Mouse (Mus musculus) layer of hippocampus, postnatal 36 days (tissue): ENCODE data around the gene Msx3. TPM values are rescaled to one million over a fixed set of nuclear protein-coding genes. Genes with fewer than 3 reads are reported as not detected.

Source experiments
- DNase-seq, 2 experiments: peaks; one replicate each; pipeline ENCODE4 v3.0.0; 2022
- total RNA-seq, 2 experiments: library from RNA; stranded (reverse); gene quantifications; 2 replicates each; pipeline ENCODE4 v1.2.3; 2021

Gene Msx3
- under 1 TPM in 1 of 2 experiments, not detected in 1; 0.18 TPM for total RNA-seq

GRCm38 (mm10) chr7:140048361-140049114 is at the start of gene Msx3:
TSS of gene Msx3 (minus strand) at chr7:140049089.
- no peak for DNase-seq

DNA sequence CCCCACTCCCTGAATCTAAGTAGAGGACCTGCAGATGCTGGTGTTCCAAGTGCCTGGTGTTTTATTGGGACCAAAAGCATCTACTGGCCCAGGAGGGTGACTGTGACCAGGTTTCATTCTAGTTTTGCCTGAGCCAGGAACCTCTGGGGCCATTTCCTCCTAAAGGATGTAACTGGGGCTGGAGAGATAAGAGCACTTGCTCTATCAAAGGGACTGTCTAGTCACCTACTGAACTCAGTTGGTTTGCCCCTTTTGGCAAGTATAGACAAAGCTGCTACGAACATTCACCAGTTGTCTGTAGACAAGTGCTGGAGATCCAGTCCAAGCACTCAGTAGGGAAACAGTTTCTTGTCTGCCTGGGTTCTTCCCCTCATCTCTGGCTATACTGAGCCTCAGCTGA is 49.6 kb upstream of the Msx3 start:
- no peak for DNase-seq

GRCm38 (mm10) chr7:140096055-140096454 is 47.2 kb upstream of the Msx3 start:
- DNase-seq, result no peak

DNA sequence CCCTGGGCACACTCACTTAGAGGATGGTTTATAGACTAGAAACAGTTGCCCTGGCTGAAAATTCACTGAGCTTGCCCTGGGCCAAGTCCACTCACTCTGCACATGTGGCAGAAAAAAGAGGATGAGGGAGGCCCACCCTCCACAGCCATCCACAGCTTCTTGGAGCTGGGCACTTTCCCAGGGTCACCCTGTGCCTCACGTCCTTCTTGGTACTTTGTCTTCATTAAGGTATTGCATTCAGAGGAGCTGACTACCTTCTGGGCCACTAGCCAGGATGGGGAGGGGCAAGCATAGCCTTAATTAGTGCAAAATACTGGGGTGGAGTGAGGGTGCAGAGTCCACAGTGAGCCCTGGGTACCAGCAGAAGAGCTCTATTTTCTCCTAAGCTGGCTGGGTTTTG is 46.7 kb upstream of the Msx3 start:
- DNase-seq, result no peak

DNA sequence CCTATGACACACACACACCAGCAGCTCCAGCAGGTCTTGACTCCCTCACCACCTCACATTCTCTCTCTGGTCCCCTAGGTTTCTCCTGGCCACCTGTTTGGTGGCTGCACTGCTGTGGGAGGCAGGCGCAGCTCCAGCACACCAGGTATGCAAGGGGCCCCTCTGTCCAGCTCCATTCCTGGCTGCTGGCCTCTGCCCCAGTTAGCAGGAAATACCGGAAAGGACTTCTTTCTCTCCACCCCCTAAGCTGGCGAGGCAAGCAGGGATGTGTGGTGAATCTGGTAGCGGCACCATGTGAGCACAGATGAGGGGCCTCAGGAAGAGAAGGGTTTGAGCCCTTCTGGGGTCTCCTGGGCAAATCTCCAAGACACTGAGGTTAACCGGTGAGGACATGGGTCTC is 46.1 kb upstream of the Msx3 start:
- no peak for DNase-seq

GRCm38 (mm10) chr7:140092924-140093528 is 44.1 kb upstream of the Msx3 start, which contains the start of gene Prap1:
TSS of gene Prap1 (plus strand) at chr7:140093395.
- no peak for DNase-seq

GRCm38 (mm10) chr7:140090601-140091000 is 41.7 kb upstream of the Msx3 start:
- DNase-seq, result no peak

DNA sequence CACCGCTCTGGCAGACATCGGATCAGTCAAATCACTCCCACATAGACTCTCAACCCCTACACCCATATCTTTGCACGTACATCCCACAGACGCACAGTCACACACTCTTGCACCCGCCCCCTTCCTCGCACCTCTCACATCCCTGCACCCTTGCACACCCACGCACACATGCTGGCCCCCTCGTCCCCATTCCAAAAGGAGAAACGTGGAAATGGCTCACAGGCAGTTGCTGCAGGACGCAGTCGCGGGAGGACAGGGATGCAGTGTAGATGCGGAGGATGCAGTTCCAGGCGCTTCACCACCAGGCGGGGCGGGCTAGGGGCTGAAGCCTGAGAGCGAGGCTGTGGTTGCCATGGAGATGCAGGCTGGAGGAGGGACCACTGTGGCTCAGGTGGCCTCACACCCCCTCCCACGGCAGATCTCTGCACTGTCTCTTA is 33.4 kb upstream of the Msx3 start, which contains the start of gene Caly:
Gene Caly (minus strand): TSS at position 307 of the 437 bp plus-strand sequence.
- peak; percentile 85 to 88 for DNase-seq

- peak; percentile 49 to 56 for DNase-seq
Measured at GRCm38 (mm10) chr7:140081408-140082241, 32.7 kb upstream of the Msx3 start.

DNA sequence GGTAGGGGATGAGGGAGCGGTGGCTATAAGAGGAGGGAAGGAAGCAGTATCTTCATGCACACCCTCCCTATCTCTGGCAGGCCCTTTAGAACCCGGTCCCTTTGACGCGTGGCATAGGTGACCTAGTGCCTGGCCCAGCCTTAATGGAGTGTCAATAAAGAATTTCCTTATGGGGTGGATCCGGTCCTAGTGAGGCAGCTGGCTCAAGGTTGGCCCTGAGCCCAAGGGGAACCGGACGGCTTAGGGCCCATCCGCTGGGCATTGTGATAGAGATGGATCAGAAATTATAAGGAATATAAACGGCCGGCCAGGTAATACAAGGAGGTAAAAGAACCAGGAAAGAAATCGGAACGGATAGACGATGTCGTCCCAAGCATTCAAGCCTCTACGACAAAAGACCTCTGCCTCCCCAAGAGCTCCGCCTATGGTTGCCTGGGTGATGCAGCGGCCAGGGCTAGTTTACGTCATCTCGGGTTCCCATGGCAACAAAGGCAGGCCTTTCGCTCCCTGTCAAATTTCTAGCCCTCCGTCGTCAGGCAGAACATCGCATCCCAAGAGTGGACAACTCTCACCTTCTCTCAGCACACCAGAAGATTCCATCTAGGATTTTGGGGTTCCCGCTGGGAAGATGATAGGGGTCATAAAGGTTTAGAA is 31.7 kb upstream of the Msx3 start:
- DNase-seq, result peak; percentile 88 to 90

GRCm38 (mm10) chr7:140078711-140079110 is 29.8 kb upstream of the Msx3 start:
- peak; percentile 68 to 71 for DNase-seq

- DNase-seq, result no peak
Measured at GRCm38 (mm10) chr7:140077698-140078097, 28.8 kb upstream of the Msx3 start.

- DNase-seq, result no peak
Measured at GRCm38 (mm10) chr7:140070042-140070711, 21.3 kb upstream of the Msx3 start.

DNA sequence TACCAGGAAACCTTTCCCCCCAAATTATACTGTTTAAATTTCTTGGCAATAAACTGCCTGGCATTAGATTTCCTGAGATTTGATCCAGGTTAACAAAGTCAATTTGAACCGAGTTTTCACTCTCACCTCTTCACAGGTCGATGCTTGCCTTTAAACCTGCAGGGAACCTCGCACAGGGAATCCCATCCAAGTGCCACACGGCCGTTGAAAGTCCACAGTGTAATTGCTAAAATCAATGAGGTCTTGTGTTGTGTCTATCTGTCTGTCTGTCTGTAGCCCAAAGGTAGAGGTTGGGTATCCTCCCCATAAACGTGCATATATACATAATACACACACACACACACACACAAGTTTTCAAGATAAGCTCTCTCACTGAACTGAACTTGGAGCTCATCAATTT is 18.5 kb upstream of the Msx3 start:
- DNase-seq, result no peak

- peak; percentile 56 to 68 for DNase-seq
Measured at GRCm38 (mm10) chr7:140063092-140063491, 14.2 kb upstream of the Msx3 start.

DNA sequence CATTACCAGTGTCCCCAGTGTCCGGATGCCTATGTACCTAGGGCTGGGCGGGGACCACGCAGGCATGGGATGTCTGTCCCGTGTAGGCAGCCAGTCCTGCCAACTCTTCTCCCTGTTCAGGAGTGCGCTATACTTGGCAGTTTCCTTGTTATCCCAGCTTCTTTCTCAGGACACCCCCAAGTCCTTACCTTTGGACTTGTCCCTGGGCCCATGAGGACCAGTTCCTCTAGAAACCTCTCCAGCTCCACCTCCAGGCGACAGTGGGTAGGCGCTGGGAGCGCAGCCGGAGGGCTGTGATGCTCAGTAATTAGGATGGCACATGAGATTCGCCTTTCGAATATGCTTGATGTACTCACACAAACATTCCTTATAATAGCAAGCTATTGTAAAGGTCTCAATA is 13.4 kb upstream of the Msx3 start:
- DNase-seq, result no peak

- no peak for DNase-seq
Measured at GRCm38 (mm10) chr7:140061832-140062130, 12.9 kb upstream of the Msx3 start.

DNA sequence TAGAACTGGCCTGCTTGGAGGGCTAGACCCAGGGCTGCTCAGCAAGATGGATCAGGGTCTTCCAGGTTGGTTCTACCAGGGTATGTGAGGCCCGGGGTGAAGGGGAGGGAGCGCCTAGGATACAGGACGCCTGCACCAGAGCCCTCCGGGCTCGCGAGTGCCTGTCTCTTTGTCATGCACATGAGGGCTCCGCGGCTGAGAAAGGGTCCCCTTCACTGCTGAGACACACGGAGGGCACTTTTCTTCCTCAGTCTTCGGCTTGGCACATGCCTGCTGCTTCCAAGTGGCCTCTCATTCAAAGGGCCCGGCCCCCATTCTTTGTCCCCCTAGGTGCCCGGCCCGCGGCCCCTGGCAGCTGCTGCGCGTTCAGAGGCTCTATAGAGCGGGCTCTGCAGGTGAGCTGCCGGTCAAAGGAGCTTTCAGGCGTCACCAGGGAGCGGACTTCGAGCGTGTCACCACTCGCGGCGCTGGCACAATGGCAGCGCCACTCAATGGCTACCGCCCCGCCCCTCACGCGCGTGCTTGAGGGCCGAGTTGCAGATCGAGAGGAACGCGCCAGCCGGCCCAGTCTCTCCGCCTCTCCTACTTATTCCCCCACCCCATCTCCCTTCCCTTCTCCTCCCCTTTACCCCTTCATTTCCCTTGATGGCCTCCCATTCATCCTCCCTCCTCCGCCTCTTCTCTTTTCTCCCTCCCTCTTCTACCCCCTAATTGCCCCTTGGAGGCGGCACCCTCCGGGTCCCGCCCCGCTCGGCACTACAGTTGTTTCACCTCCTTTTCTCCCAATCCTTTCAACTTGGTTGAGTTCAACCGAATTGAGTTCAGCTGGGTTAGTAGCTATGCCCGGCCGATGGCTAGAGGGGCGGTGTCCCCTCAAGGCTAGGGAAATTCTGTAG is 12.3 kb upstream of the Msx3 start:
- no peak for DNase-seq

DNA sequence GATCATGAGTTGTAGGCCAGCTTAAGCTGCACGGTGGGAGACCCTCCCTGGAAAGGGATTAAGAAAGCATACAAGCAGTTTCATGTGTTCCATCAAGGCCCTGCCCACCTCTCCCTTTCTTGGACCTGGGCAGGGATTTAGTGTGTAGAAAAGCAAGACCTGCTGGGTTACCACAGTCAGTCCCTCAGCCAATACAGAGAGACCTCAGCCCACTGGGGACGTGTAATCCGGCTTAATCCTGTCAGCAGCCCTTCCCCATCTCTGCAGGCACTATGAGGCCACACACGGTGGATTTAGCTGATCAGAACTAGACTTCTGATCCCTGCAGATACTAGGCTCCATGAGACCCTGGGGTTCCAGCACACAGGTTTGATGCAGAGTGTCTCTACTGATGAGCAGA is 10.7 kb upstream of the Msx3 start:
- DNase-seq, result no peak

DNA sequence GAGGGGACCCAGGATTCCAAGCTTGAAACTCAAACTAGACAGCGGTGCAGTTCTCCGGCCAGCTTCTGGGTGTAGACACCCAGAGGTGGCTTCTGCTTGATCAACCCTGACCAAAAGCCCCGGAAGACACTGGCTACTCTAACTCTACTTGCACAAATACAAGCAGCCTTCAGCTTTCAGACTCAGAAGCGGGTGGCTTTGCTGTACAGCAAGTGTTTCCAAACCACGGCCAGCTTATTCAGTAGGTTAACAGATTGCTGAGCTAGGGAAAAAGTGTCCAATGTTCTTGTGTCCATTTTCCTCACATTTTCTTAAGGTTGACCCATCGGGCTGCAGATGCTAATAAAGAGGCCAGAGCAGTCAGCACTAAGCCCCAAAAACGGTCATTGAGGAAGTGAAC is 9.6 kb upstream of the Msx3 start:
- no peak for DNase-seq
